Mouse (Mus musculus) midbrain, embryonic 13.5 days (tissue): ENCODE measurements around the gene Sapcd1. TPM values are rescaled to one million over a fixed set of nuclear protein-coding genes. Genes with fewer than 3 reads are reported as not detected.
A peak's percentile ranks its signal among the peaks of the same experiment; 100 is the strongest.

Experiments
- ATAC-seq: fragments of 200-750 bp; cut with Nextera tagmentation; 2 replicates; pipeline ENCODE4 v1.8.0; 2017; ENCODE audit warnings: mild to moderate bottlenecking, moderate TSS enrichment, moderate library complexity
- H3K27ac ChIP-seq: fragments of 300-500 bp; sonication (generic); 2 replicates; pipeline ENCODE4 v1.5.1; 2015; ENCODE audit warnings: inconsistent platforms, mild to moderate bottlenecking, moderate library complexity
- H3K27me3 ChIP-seq: fragments of 300-500 bp; sonication (generic); 2 replicates; pipeline ENCODE4 v1.6.1; 2015; ENCODE audit warnings: mild to moderate bottlenecking, inconsistent platforms
- H3K36me3 ChIP-seq: fragments of 300-500 bp; sonication (generic); 2 replicates; pipeline ENCODE4 v1.6.1; 2015; ENCODE audit warnings: mild to moderate bottlenecking, inconsistent platforms
- H3K4me1 ChIP-seq: fragments of 300-500 bp; sonication (generic); replicated peaks from 2 replicates; pipeline ENCODE4 v1.6.1; 2015; ENCODE audit warnings: inconsistent platforms
- H3K4me2 ChIP-seq: fragments of 300-500 bp; sonication (generic); replicated peaks from 2 replicates; pipeline ENCODE4 v1.6.1; 2015; ENCODE audit warnings: moderate library complexity, mild to moderate bottlenecking, inconsistent platforms
- H3K4me3 ChIP-seq: fragments of 300-500 bp; sonication (generic); replicated peaks from 2 replicates; pipeline ENCODE4 v1.5.1; 2015; ENCODE audit warnings: mild to moderate bottlenecking, inconsistent platforms
- H3K9ac ChIP-seq: fragments of 300-500 bp; sonication (generic); replicated peaks from 2 replicates; pipeline ENCODE4 v1.6.1; 2015; ENCODE audit warnings: mild to moderate bottlenecking, inconsistent platforms
- H3K9me3 ChIP-seq: fragments of 300-500 bp; sonication (generic); 2 replicates; pipeline ENCODE4 v1.6.1; 2016; ENCODE audit warnings: mild to moderate bottlenecking, inconsistent platforms
- WGBS: fragments of 180-500 bp; shearing (Covaris S2); methylation state at CpG from one replicate; pipeline ENCODE4 v1.1.7; 2015; 5-methylcytosine and 5-hydroxymethylcytosine counted together
- polyA plus RNA-seq: library from polyadenylated mRNA; unstranded; fragments of >200 nt; fragmentation: Nextera tagmentation; extraction: Ambion mirVana; gene quantifications from 2 replicates; pipeline ENCODE4 v1.2.1, GENCODE M21; 2015

Sapcd1 gene
- polyA plus RNA-seq, 1 experiment from 2014 or later: 4.3 TPM

DNA sequence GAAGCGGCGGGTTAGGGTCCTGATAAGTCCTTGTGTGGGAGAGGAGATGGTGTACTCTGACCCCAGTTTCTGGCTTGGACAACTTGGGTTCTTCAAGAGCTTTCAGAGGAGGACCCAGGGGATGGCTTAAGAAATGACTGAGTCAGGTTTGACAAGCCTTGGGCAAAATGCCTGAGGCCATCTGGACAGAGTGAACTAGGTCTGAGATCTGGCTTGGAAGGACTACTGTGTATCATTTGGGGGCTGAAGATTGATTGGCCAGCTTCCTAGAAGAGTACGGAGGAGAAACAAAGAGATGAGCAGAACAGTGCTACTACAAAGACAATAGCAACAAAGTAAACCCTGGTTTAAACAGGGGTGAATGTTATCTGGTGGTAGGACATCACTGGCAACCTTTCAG lies 35.6 kb upstream of the Sapcd1 start:
- Histone ChIP-seq H3K27ac (no peak overlapping the region), H3K9ac (no peak overlapping the region), H3K27me3 (peaks cover 39% of the 10 kb centered on the region), H3K4me1 (peaks cover 44% of the 10 kb centered on the region), H3K4me3 (no peak overlapping the region), H3K4me2 (no peak overlapping the region), H3K36me3 (peaks cover 30% of the 10 kb centered on the region), H3K9me3 (no peaks in the 10 kb centered on the region)
- no peak for ATAC-seq
- 90% methylated on average over 3 of the region's 3 CpGs for WGBS

DNA sequence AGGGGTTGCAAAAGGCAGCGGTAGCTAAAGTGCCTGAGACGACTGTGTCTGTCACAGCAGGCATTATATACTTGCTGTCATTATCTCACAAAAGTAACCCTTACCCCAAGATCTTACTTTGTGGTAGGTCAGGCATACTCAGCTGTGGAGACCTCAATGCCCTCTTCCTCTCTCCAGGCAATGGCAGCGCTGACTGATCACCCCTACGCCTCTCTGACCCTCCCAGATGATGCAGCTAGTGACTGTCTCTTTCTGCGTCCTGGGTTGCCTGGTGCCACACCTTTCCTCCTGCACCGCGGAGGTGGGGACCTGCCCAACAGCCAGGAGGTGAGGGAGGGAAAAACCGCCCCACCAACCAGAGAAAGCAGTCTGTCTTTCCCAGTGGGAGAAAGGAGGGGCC lies 33.5 kb upstream of the Sapcd1 start:
- no peak for ATAC-seq
- 79% methylated on average over 8 of the region's 8 CpGs for WGBS
- H3K9ac ChIP-seq: no peak overlapping the region
- H3K9me3 ChIP-seq: no peaks in the 10 kb centered on the region
- no peak overlapping the region for H3K4me3 ChIP-seq
- peaks cover 32% of the 10 kb centered on the region for H3K36me3 ChIP-seq
- H3K27ac ChIP-seq: no peak overlapping the region
- H3K4me1 ChIP-seq: peaks cover 49% of the 10 kb centered on the region
- H3K4me2 ChIP-seq: peak overlapping the region; percentile 86; the same call in 1 of the 2 replicates
- H3K27me3 ChIP-seq: peaks cover 31% of the 10 kb centered on the region

GRCm38 (mm10) chr17:35060737-35061297 lies 33.0 kb upstream of the Sapcd1 start:
- WGBS: 64% methylated on average over 22 of the region's 22 CpGs
- H3K27ac ChIP-seq: no peak overlapping the region
- peak overlapping the region; percentile 91 for H3K9ac ChIP-seq
- peaks cover 36% of the 10 kb centered on the region for H3K36me3 ChIP-seq
- H3K4me1 ChIP-seq: peaks cover 46% of the 10 kb centered on the region
- no peak for ATAC-seq
- H3K4me2 ChIP-seq: peak overlapping the region; percentile 86
- peaks cover 26% of the 10 kb centered on the region for H3K27me3 ChIP-seq
- H3K9me3 ChIP-seq: no peaks in the 10 kb centered on the region
- peak overlapping the region; percentile 88 for H3K4me3 ChIP-seq

DNA sequence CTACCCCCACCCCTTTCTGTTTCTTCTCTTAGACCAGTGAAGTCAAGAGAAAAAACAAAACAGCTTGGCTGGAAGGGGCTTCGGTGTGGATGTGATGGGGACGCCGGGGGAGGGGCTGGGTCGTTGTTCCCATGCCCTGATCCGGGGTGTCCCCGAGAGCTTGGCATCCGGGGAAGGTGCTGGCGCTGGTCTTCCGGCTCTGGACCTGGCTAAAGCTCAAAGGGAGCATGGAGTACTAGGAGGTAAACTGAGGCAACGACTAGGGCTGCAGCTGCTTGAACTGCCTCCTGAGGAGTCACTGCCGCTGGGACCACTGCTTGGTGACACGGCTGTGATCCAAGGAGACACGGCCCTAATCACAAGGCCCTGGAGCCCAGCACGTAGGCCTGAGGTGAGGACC lies 32.3 kb upstream of the Sapcd1 start:
- Histone ChIP-seq H3K27ac (no peak overlapping the region), H3K4me1 (peaks cover 39% of the 10 kb centered on the region), H3K27me3 (peaks cover 19% of the 10 kb centered on the region), H3K4me2 (peak overlapping the region; percentile 86), H3K9me3 (no peaks in the 10 kb centered on the region), H3K36me3 (peaks cover 41% of the 10 kb centered on the region), H3K4me3 (peak overlapping the region; percentile 88), H3K9ac (peak overlapping the region; percentile 91)
- 31% methylated on average over 14 of the region's 14 CpGs for WGBS
- peak; percentile 10 for ATAC-seq

GRCm38 (mm10) chr17:35058911-35059892 lies 31.4 kb upstream of the Sapcd1 start, which contains the start of gene Ddah2:
Gene Ddah2 (plus strand): TSS chr17:35059035.
- H3K4me2 ChIP-seq: peak within 1 kb of the TSS; percentile 86
- H3K27me3 ChIP-seq: peaks cover 14% of the 10 kb centered on the region
- peak within 1 kb of the TSS; percentile 88 for H3K27ac ChIP-seq
- H3K36me3 ChIP-seq: peaks cover 46% of the 10 kb centered on the region
- ATAC-seq: peak; percentile 90
- peaks cover 30% of the 10 kb centered on the region for H3K4me1 ChIP-seq
- H3K9me3 ChIP-seq: no peaks in the 10 kb centered on the region
- H3K9ac ChIP-seq: peak within 1 kb of the TSS; percentile 91
- H3K4me3 ChIP-seq: peak within 1 kb of the TSS; percentile 88
- under 1% methylated on average over 57 of the region's 57 CpGs for WGBS

DNA sequence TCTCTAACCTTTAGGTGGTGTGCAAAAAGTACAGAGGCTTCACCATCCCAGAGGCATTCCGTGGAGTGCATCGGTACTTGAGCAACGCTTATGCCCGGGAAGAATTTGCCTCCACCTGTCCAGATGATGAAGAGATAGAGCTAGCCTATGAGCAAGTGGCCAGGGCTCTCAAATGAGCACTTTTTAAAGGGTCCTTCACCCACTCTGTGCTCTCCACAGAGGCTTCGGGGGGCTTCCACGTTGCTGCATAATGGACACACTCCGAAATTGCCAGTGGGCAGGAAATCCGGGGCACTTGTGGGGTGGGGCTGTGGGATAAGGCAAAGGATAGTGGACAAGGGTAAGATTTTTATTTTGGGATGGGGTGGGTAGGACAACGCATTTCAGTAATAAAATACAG lies 30.5 kb upstream of the Sapcd1 start:
- peaks cover 48% of the 10 kb centered on the region for H3K36me3 ChIP-seq
- peaks cover 29% of the 10 kb centered on the region for H3K4me1 ChIP-seq
- no peaks in the 10 kb centered on the region for H3K9me3 ChIP-seq
- peak; percentile 18; the same call in 1 of the 2 replicates for ATAC-seq
- H3K9ac ChIP-seq: peak overlapping the region; percentile 91; the same call in 1 of the 2 replicates
- 70% methylated on average over 9 of the region's 9 CpGs for WGBS
- peak overlapping the region; percentile 86 for H3K4me2 ChIP-seq
- peaks cover 5% of the 10 kb centered on the region; the same call in 1 of the 2 replicates for H3K27me3 ChIP-seq
- peak overlapping the region; percentile 88; the same call in 1 of the 2 replicates for H3K27ac ChIP-seq
- peak overlapping the region; percentile 88 for H3K4me3 ChIP-seq

DNA sequence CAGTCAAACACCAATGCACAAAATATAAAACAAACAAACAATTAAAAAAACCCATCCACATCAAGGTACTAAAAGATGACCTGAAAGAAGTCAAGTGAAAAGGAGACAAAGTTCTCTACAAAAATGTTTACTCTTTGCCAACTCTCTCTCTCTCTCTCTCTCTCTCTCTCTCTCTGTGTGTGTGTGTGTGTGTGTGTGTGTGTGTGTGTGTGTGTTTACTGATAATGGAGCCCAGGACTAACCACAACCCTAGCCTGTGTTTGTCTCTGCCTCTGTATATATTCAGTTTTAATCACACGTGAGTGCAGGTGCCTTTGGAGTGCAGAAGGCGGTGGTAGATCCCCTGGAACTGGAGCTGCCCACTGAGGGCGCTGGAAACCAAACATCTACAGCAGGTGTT lies 29.3 kb upstream of the Sapcd1 start:
- H3K4me3 ChIP-seq: no peak overlapping the region
- H3K4me2 ChIP-seq: no peak overlapping the region
- peaks cover 40% of the 10 kb centered on the region for H3K36me3 ChIP-seq
- no peaks in the 10 kb centered on the region for H3K9me3 ChIP-seq
- ATAC-seq: no peak
- no peaks in the 10 kb centered on the region for H3K27me3 ChIP-seq
- H3K4me1 ChIP-seq: peaks cover 38% of the 10 kb centered on the region
- H3K27ac ChIP-seq: no peak overlapping the region
- H3K9ac ChIP-seq: no peak overlapping the region
- 85% methylated on average over 3 of the region's 3 CpGs for WGBS

GRCm38 (mm10) chr17:35055691-35056495 lies 28.1 kb upstream of the Sapcd1 start:
- H3K4me2 ChIP-seq: no peak overlapping the region
- peaks cover 30% of the 10 kb centered on the region for H3K36me3 ChIP-seq
- no peak for ATAC-seq
- no peaks in the 10 kb centered on the region for H3K9me3 ChIP-seq
- no peak overlapping the region for H3K27ac ChIP-seq
- H3K4me1 ChIP-seq: peaks cover 41% of the 10 kb centered on the region
- H3K4me3 ChIP-seq: no peak overlapping the region
- no peak overlapping the region; the same call in 1 of the 2 replicates for H3K9ac ChIP-seq
- H3K27me3 ChIP-seq: no peaks in the 10 kb centered on the region
- WGBS: 91% methylated on average over 7 of the region's 7 CpGs

DNA sequence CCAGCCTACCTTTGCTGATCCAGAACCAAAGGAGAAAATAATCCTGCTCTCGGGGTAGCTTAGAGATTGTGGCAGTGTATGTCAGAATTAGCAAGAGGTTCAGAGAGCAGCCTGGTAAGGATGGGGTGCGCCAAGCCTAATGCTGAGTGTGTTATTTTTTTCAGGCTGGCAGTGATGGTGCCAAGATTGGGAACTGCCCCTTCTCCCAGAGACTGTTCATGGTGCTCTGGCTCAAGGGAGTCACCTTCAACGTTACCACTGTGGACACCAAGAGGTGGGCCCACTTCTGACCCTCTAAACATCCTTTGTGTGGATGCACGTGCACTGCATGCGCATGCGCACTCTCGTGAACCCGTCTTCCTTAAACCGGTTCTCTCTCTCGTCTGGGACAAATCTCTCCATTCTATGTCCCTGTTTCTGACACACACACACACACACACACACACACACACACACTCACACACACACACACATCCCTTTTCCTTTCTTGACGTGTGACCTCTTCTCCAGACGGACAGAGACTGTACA lies 24.5 kb upstream of the Sapcd1 start:
- H3K9me3 ChIP-seq: no peaks in the 10 kb centered on the region
- WGBS: 77% methylated on average over 12 of the region's 12 CpGs
- H3K4me2 ChIP-seq: peak overlapping the region; percentile 69
- H3K4me1 ChIP-seq: peaks cover 52% of the 10 kb centered on the region
- peak overlapping the region; percentile 46 for H3K4me3 ChIP-seq
- H3K27ac ChIP-seq: peak overlapping the region; percentile 90
- no peaks in the 10 kb centered on the region for H3K27me3 ChIP-seq
- H3K36me3 ChIP-seq: peaks cover 25% of the 10 kb centered on the region
- no peak for ATAC-seq
- peak overlapping the region; percentile 76 for H3K9ac ChIP-seq

DNA sequence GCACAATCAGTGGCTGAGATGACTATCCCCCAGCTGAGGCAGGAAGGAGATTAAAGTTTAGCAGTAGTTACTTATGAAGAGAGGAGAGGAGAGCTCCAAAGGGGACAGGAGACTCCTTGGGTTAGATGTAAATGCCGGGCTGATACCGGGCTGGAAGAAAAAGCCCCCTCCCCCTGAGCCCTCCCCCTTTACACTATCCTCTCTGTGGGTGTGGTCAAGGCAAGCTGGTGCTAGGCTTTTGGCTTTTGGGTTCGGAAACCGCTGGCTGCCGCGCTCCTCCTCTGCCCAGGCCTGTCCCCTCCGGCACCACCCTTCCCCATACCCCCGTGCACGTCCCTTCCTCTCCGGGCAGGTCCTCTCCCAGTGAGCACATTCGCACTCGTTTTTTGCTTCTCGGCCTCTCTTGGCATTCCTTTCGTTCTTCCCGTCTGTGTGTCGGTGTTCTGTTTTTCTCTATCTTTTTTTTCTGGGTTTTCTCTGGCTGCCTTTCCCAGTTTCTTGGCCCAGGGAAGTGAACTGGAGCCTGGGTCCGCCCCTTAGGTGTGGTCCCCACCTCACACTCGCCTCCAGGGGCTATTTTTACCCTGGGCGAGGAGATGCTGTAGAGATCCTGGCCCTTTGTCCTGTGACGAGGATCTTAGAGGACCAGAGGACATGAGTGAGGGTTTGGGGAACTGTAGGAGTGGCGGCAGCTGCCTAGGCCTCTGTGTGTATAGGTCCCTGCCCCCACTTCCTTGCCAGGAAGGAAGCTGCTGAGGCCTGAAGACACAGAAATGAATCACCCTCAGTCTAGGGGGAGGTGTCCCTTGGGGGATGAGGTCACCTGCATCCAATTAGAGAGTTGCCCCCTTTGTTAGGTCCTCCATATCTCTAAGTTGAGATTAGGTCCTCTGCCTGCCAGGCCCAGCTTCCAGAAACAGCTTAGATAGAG lies 23.6 kb upstream of the Sapcd1 start:
- peaks cover 25% of the 10 kb centered on the region for H3K36me3 ChIP-seq
- H3K9me3 ChIP-seq: no peaks in the 10 kb centered on the region
- peaks cover 58% of the 10 kb centered on the region for H3K4me1 ChIP-seq
- WGBS: 2% methylated on average over 21 of the region's 21 CpGs
- H3K9ac ChIP-seq: peak overlapping the region; percentile 76
- no peaks in the 10 kb centered on the region for H3K27me3 ChIP-seq
- peak overlapping the region; percentile 90 for H3K27ac ChIP-seq
- peak overlapping the region; percentile 46 for H3K4me3 ChIP-seq
- ATAC-seq: peak; percentile 43
- peak overlapping the region; percentile 69 for H3K4me2 ChIP-seq
